Mouse (Mus musculus) embryo, embryonic 9.5 days (tissue): ENCODE measurements around the gene Mettl7a1.
A peak's percentile ranks its signal among the peaks of the same experiment; 100 is the strongest.
"Not testable (repeated sequence)": the region's sequence is repeated elsewhere in the genome, so short reads cannot be mapped to it uniquely, and the experiment has no call there.

Source experiments
- DNase-seq: peaks from one replicate; pipeline ENCODE4 v3.0.0-alpha.2; 2017; ENCODE audit errors: extremely low spot score

The Mettl7a1 gene

GRCm38 (mm10) chr15:100304019-100304991, at the start of gene Mettl7a1:
Mettl7a1 (plus strand) TSS chr15:100304140.
- peak; percentile 83 for DNase-seq

DNA sequence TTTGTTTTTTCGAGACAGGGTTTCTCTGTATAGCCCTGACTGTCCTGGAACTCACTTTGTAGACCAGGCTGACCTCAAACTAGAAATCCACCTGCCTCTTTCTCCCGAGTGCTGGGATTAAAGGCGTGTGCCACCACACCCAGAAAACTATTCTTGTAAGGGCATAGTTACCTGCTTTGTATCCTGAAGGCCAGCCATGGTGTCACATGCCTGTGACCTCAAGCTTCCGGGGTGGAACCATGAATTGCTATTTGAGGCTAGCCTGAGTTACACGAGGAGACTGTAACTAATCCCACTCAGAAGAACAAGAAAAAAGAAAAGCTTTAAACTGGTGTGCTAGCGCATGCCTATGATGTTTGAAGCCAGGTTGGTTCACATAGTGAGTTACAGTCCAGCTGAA, 47.6 kb upstream of the Mettl7a1 start:
- DNase-seq: no peak

DNA sequence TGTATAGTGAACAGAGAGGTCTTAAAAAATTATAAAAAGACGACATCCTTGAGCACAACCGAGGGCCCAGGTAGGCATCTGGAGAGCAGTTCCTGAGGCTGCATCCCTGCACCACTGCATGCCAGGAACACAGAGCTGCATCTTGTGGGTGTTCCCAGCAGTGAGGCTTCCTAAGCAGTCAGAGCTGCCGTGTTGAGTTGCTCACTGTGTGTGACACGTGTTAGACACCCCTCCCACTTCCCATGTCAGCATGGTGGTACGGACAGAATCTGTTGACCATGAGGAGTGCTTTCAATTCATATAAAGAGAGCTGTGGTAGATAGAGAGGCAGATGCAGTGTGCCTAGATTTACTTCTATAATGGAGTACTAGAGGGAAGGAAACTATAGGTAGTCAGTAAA, 46.6 kb upstream of the Mettl7a1 start:
- no peak for DNase-seq

DNA sequence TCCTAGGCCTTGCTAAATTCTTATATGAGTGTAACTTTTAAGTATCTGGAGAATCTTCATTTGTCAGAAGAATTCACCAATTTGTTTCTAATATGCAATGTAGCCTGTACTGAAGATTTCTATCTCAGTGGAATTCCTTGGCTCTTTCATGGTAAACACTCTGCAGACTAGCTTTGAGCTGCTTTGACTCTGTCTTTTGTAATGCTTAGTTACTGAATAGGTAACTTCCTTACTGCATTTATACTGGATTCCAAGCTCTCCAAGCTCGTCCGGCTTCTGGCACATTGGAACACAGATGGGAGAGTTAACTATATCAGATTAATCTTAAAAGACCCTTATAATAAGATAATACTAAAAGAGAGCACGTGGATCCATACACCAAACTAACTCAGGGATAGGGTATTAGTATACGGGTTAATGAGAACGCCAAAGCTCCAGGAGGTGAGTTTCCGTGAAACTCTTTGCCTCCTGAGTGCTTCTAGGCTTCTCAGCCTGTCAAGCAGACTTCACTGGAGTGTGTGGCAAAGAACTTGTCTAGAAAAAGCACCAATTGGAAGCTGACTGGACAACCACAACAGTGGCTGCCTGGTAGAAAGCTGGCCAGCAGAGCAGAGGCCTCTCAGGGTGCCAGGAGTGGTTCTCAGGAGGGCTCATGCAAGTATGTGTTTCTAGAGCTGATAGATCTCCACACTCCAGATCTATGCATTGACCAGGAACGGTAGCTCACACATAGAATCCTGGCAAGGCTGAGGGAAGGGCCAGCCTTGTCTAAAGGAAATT, 45.1 kb upstream of the Mettl7a1 start:
- DNase-seq: no peak

- not testable (repeated sequence) for DNase-seq
These were observed 43.6 kb upstream of the Mettl7a1 start for GRCm38 (mm10) chr15:100260351-100260750.

GRCm38 (mm10) chr15:100263246-100263905, 40.6 kb upstream of the Mettl7a1 start:
- peak; percentile 11 for DNase-seq

DNA sequence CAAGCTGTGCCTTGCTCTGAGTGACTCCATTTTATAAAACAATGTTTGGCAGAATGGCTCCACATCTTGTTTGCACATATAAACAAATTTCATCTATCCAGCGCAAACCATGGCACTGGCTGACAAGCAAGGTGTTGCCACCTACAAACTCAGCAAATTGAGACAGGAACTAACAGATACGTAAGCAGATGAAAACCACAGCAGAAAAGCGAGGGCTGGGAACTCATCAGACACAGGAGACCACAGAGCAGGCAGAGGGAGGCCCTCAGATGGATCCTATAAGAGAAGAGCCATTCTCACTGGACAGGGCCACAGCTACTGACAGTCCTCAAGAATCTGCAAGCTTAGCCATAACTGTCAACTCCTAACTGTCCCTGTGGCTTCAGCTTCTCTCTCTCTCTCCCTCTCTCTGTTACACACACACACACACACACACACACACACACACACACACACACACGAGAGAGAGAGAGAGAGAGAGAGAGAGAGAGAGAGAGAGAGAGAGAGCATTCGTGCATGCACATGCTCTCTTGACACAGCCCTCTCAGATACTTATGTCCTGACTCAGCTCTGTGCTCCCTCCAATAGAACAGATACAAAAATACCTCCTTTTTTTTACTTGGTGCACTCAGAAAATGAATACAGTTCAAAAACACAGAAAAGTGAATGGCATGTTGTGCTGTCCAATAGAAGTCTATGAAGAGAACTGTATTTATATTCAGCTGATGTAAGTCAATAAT, 38.2 kb upstream of the Mettl7a1 start:
- no peak for DNase-seq

DNA sequence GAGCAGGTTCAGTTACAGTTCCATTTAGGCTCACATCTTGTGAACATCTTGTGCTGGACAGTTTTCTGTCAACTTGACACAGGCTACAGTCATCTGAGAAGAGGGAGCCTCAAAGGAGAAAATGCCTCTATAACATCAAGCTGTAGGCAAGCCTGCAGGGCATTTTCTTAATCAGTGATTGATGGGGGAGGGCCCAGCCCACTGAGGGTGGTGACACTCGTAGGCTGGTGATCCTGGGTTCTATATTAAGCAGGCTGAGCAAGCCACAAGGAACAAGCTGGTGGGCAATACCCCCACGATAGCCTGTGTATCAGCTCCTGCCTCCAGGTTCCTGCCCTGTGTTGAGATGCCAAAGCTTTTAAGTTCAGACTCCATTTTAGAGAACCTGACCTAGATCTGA, 35.0 kb upstream of the Mettl7a1 start:
- DNase-seq: no peak

DNA sequence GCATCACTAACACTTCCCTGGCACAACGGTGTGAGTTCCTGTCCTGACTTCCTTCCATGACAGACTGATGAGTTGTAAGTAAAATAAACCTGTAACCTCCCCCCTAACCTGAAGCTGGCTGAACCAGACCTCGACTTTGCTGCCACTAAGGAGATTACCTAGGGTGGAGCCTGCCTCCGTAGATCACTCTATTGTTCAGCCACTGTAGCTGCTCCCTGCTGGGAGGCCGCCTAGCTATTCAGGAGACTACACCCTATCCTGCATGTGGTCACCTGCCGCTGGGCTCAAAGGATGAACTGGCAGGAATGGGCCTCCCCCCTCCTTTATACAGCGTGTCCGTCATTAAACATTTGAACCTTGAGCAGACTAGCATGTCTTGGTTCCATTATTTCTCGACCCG, 34.2 kb upstream of the Mettl7a1 start:
- no peak for DNase-seq

GRCm38 (mm10) chr15:100270609-100271008, 33.3 kb upstream of the Mettl7a1 start:
- not testable (repeated sequence) for DNase-seq

GRCm38 (mm10) chr15:100271411-100271810, 32.5 kb upstream of the Mettl7a1 start:
- DNase-seq: no peak

GRCm38 (mm10) chr15:100273791-100274308, 30.1 kb upstream of the Mettl7a1 start:
- not testable (repeated sequence) for DNase-seq

DNA sequence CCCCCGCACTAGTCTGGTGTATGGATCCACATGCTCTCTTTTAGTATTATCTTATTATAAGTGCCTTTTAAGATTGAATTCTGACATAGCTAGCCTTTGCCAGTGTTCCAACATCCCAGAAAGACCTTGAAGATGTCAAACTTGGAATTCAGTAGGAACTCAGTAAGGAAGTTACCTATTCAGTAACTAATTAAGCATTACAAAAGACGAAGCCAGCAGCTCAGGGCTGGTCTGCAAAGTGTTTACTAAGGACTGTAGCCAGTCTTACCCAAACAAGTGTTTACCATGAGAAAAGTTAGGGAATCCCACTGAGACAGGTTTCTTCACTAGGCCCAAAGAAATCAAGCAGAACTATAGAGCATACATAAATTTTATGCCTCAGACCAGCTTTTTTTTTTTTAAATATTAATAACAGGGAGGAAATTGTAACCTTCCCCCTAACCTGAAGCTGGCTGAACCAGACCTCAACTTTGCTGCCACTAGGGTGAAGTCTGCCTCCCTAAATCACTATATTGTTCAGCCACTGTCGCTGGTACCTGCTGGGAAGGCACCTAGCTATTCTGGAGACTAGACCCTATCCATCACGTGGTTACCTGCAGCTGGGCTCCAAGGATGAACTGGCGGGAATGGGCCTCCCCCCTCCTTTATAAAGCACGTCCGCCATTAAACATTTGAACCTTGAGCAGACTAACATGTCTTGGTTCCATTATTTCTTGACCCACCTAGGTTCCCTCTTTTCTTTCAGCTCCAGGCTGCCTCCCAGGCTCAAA, 29.0 kb upstream of the Mettl7a1 start:
- DNase-seq: no peak

DNA sequence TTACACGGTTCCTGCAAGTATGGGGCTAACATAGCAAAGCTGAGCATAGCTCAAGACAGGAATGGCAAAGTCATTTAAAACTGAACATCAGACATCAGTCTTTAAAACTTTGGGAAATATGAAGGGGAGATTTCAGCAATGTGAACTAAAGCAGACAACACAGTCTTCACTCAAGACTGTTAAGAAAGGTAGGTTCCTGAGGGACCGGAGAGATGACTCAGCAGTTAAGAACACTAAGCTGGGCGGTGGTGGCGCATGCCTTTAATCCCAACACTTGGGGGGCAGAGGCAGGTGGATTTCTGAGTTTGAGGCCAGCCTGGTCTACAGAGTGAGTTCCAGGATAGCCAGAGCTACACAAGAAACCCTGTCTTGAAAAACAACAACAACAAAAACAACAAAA, 27.5 kb upstream of the Mettl7a1 start:
- DNase-seq: no peak

- DNase-seq: no peak
These were observed 26.4 kb upstream of the Mettl7a1 start for GRCm38 (mm10) chr15:100277586-100277985.

DNA sequence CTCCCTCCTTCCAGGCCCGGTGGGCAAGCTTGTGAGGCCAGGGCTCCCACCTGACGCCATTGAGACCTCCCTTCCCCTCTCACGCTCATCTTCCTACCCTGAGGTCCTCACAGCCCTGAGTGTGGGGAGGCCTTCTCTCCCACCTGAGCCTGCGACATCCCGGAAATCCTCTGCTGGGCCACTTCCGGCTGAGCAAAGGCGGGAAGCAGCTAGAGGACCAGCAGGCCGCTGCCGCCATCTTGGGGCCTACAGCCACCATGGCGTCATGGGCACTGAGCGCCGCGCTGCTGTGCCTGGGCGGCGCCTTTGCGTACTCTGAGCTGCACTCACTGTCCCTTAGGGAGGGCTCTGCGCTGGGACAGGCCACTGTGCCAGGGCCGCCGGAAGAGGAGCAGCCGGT, 23.3 kb upstream of the Mettl7a1 start, which contains the start of gene Tmprss12:
TSS of gene Tmprss12 (plus strand) at position 212 of the 400 bp plus-strand sequence.
- DNase-seq: no peak

GRCm38 (mm10) chr15:100288980-100289379, 15.0 kb upstream of the Mettl7a1 start:
- no peak for DNase-seq

- DNase-seq: no peak
These were observed 13.1 kb upstream of the Mettl7a1 start for GRCm38 (mm10) chr15:100290858-100291257.

- no peak for DNase-seq
These were observed 11.6 kb upstream of the Mettl7a1 start for GRCm38 (mm10) chr15:100292326-100292725.

DNA sequence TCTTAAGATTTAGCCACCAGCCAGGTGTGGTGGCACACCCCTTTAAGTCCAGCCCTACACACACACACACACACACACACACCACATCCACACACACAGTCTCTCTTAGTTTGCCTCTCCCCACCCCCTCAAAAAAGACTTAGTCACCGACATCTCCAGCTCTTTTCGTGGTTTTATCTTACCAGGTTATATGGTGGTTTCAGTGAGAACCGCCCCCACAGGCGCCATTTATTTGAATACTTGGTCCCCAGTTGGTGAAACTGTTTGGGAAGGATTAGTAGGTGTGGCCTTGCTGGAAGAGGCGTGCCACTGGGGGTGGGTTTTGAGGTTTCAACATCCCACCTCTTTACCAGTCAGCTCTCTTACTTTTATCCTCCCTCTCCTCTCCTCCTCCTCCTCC, 6.1 kb upstream of the Mettl7a1 start:
- no peak for DNase-seq
